Mouse (Mus musculus): ENCODE measurements around the gene Khdc1c. TPM values are rescaled to one million over a fixed set of nuclear protein-coding genes. Genes with fewer than 3 reads are reported as not detected.

Khdc1c gene
- polyA plus RNA-seq, 1 experiment from 2014 or later, result not detected

DNA sequence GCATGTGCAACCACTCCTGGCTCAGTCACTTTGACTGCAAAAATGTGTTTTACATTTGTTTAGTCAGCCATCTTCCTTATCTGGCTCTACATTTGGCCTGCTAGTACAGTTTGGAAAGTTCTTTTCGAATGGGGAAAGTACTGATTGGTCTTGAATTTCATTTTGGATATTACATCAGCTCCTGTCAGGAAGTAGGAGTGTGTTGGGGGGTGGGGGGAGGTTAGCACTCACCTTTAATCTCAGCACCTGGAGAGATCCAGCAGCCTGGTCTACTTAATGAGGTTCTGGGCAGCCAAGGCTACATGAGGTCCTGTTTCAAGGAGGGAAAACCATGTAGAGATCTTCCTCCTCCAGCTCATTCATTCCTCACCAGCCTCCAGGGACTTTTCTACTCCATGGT, 15.1 kb downstream of the Khdc1c start, which contains the start of gene Khdc1b:
Gene Khdc1b, plus strand, starts transcription at position 301 of the 400 bp plus-strand sequence.
- Histone ChIP-seq H3K4me2 (replicated peaks; ENCODE audit: low read depth) (no peak within 1 kb of the TSS), H3K9ac (ENCODE audit: low read depth, low read length) (no peak within 1 kb of the TSS), H3K27me3 (replicated peaks; ENCODE audit: control insufficient read depth, insufficient read depth, low read length) (no peaks in the 10 kb centered on the region), H3K4me1 (replicated peaks; ENCODE audit: control insufficient read depth, insufficient read depth, low read length) (no peaks in the 10 kb centered on the region), H3K27ac (ENCODE audit: low read depth, low read length) (no peak within 1 kb of the TSS), H3K36me3 (ENCODE audit: control insufficient read depth, insufficient read depth) (no peaks in the 10 kb centered on the region), H3K4me3 (ENCODE audit: low read depth, low read length) (no peak within 1 kb of the TSS), H3K9me3 (ENCODE audit: control insufficient read depth) (no peaks in the 10 kb centered on the region)
- no peak for TF ChIP-seq CTCF (IDR thresholded peaks at IDR 0.05; ENCODE audit: low read depth)
- WGBS, result 87% methylated on average over 1 of the region's 1 CpGs
- no peak for ATAC-seq

- Histone ChIP-seq H3K4me3 (ENCODE audit: low read depth, low read length) (no peak overlapping the region), H3K9ac (ENCODE audit: low read depth, low read length) (no peak overlapping the region), H3K4me1 (replicated peaks; ENCODE audit: control insufficient read depth, insufficient read depth, low read length) (no peaks in the 10 kb centered on the region), H3K27me3 (replicated peaks; ENCODE audit: control insufficient read depth, insufficient read depth, low read length) (no peaks in the 10 kb centered on the region), H3K36me3 (ENCODE audit: control insufficient read depth, insufficient read depth) (no peaks in the 10 kb centered on the region), H3K9me3 (ENCODE audit: control insufficient read depth) (no peaks in the 10 kb centered on the region), H3K27ac (ENCODE audit: low read depth, low read length) (no peak overlapping the region), H3K4me2 (replicated peaks; ENCODE audit: low read depth) (no peak overlapping the region)
- WGBS, result 72% methylated on average over 6 of the region's 6 CpGs
- TF ChIP-seq CTCF (IDR thresholded peaks at IDR 0.05; ENCODE audit: low read depth), result no peak
- ATAC-seq, result no peak
Measured at GRCm38 (mm10) chr1:21391138-21391671, 23.1 kb downstream of the Khdc1c start.

GRCm38 (mm10) chr1:21402804-21403203, 34.7 kb downstream of the Khdc1c start:
- Histone ChIP-seq H3K4me3 (ENCODE audit: low read depth, low read length) (no peak overlapping the region), H3K36me3 (ENCODE audit: control insufficient read depth, insufficient read depth) (no peaks in the 10 kb centered on the region), H3K27me3 (replicated peaks; ENCODE audit: control insufficient read depth, insufficient read depth, low read length) (no peaks in the 10 kb centered on the region), H3K4me1 (replicated peaks; ENCODE audit: control insufficient read depth, insufficient read depth, low read length) (no peaks in the 10 kb centered on the region), H3K27ac (ENCODE audit: low read depth, low read length) (no peak overlapping the region), H3K9me3 (ENCODE audit: control insufficient read depth) (no peaks in the 10 kb centered on the region), H3K9ac (ENCODE audit: low read depth, low read length) (no peak overlapping the region), H3K4me2 (replicated peaks; ENCODE audit: low read depth) (no peak overlapping the region)
- WGBS, result 82% methylated on average over 8 of the region's 8 CpGs
- TF ChIP-seq CTCF (IDR thresholded peaks at IDR 0.05; ENCODE audit: low read depth), result no peak
- no peak for ATAC-seq

DNA sequence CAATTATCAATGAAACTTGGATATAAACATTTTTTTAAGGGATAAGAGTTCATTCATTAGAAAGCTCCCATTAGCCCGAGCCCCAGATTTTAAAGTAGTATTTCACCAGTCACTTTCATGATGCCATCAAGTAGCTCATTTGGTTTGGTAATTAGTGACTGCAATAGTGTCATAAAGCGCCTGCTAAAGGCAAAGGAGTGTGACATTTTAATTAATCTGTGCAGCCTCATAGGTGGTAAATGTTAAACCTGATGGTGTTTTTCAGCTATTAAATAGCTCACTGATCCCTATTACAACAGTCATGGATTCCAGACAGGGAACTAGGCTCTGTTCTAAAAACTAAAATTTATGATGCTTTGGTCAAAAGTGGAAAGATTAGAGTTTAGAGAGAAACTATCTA, 39.1 kb downstream of the Khdc1c start:
- Histone ChIP-seq H3K9ac (ENCODE audit: low read depth, low read length) (no peak overlapping the region), H3K9me3 (ENCODE audit: control insufficient read depth) (no peaks in the 10 kb centered on the region), H3K27ac (ENCODE audit: low read depth, low read length) (no peak overlapping the region), H3K4me2 (replicated peaks; ENCODE audit: low read depth) (no peak overlapping the region), H3K36me3 (ENCODE audit: control insufficient read depth, insufficient read depth) (no peaks in the 10 kb centered on the region), H3K4me1 (replicated peaks; ENCODE audit: control insufficient read depth, insufficient read depth, low read length) (no peaks in the 10 kb centered on the region), H3K27me3 (replicated peaks; ENCODE audit: control insufficient read depth, insufficient read depth, low read length) (no peaks in the 10 kb centered on the region), H3K4me3 (ENCODE audit: low read depth, low read length) (no peak overlapping the region)
- no peak for ATAC-seq
- TF ChIP-seq CTCF (IDR thresholded peaks at IDR 0.05; ENCODE audit: low read depth), result no peak
- 74% methylated on average over 2 of the region's 2 CpGs for WGBS

DNA sequence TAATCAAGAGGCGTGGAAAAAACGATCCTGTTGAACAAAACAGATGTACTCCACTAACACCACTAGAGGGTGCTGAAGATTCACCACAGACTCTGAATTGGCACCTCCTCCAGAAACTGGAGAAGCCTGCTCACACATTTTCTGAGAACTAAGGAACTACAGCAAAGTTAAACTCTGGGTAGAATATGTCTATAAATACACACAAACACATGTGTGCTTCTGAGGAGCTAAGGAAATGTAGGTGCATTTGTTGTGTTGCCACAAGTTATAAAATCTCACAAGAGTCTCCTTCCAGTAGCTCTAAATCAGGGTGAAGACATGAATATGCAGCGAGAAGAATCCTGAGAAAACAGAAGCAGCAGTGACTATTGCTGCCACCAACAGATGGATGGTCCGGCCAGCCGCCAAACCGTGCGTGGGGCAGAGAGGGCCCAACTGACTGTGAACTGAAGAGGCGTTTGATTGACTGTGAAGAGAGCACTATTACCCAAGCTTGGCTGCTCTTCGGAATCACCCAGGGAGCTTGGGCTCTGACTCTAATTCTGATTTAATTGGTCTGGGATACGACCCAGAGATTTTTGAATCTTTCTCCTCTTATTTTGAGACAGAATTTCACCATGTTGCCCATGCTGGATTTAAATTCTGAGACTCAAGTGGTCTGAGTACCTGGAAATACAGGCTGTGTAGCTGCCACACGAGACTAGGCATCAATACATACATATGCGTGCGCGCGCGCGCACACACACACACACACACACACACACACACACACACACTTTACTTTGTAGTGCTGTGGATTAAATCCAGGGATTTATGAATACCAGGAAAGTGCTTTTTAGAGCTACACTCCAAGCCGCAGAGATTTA, 43.4 kb downstream of the Khdc1c start:
- Histone ChIP-seq H3K36me3 (ENCODE audit: control insufficient read depth, insufficient read depth) (no peaks in the 10 kb centered on the region), H3K4me1 (replicated peaks; ENCODE audit: control insufficient read depth, insufficient read depth, low read length) (no peaks in the 10 kb centered on the region), H3K9me3 (ENCODE audit: control insufficient read depth) (no peaks in the 10 kb centered on the region), H3K27ac (ENCODE audit: low read depth, low read length) (no peak overlapping the region), H3K27me3 (replicated peaks; ENCODE audit: control insufficient read depth, insufficient read depth, low read length) (no peaks in the 10 kb centered on the region), H3K9ac (ENCODE audit: low read depth, low read length) (no peak overlapping the region), H3K4me3 (ENCODE audit: low read depth, low read length) (no peak overlapping the region), H3K4me2 (replicated peaks; ENCODE audit: low read depth) (no peak overlapping the region)
- TF ChIP-seq CTCF (IDR thresholded peaks at IDR 0.05; ENCODE audit: low read depth), result peak; percentile 90
- no peak for ATAC-seq
- WGBS, result 60% methylated on average over 18 of the region's 18 CpGs

DNA sequence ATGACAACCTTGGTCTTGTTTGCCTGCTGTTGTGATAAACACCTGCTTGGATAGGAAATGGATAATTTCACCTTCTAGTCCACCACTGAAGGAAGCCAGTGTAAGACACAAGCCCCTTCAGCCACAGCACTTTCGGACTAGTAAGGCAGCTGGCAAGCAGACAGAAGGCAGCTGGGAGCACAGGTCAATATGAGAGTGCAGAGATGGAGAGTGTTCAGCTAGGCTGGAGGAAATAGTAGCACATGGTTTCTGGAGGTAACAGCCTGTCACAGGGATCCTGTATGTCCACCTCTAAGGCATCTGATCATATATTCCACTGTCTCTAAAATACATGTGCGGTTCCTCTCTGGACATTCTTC, 44.0 kb downstream of the Khdc1c start:
- ATAC-seq, result no peak
- 98% methylated on average over 2 of the region's 2 CpGs for WGBS
- H3K27me3 ChIP-seq (replicated peaks; ENCODE audit: control insufficient read depth, insufficient read depth, low read length), result no peaks in the 10 kb centered on the region
- no peak overlapping the region for H3K4me3 ChIP-seq (ENCODE audit: low read depth, low read length)
- H3K36me3 ChIP-seq (ENCODE audit: control insufficient read depth, insufficient read depth), result no peaks in the 10 kb centered on the region
- H3K4me2 ChIP-seq (replicated peaks; ENCODE audit: low read depth), result no peak overlapping the region
- no peaks in the 10 kb centered on the region for H3K4me1 ChIP-seq (replicated peaks; ENCODE audit: control insufficient read depth, insufficient read depth, low read length)
- TF ChIP-seq CTCF (IDR thresholded peaks at IDR 0.05; ENCODE audit: low read depth), result no peak
- no peaks in the 10 kb centered on the region for H3K9me3 ChIP-seq (ENCODE audit: control insufficient read depth)
- H3K9ac ChIP-seq (ENCODE audit: low read depth, low read length), result no peak overlapping the region
- H3K27ac ChIP-seq (ENCODE audit: low read depth, low read length), result no peak overlapping the region
